Mouse (Mus musculus): ENCODE data around the gene Gtf2i.

DNA sequence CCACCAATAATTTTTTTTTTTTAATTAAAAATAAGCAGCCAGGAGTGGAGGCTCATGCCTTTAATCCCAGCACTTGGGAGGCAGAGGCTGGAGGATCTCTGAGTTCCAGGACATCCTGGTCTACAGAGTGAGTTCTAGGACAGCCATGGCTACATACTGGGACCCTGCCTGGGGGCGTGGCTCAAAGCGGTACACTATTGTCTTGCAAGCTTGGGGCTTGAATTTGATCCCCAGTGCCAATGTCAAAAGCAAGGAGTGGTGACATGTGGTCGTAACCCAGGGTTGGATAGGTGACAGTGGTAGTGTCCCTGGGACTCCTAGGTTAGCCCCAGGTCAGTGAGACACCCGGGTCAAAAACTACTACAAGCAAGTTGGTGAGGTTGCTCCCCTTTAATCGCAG is 27.2 kb upstream of the Gtf2i start:
- no peak for TF ChIP-seq CTCF (IDR thresholded peaks at IDR 0.05; ENCODE audit: low read depth, low read length)
- TF ChIP-seq POLR2AphosphoS5 (IDR thresholded peaks at IDR 0.05; ENCODE audit: insufficient replicate concordance, low read depth, low read length) = no peak
- TF ChIP-seq TAL1 (conservative IDR thresholded peaks at IDR 0.05; ENCODE audit: low read depth, low read length) = no peak
- TF ChIP-seq GATA2 (IDR thresholded peaks at IDR 0.05; ENCODE audit: borderline replicate concordance, low read depth, low read length) = no peak
